Mouse (Mus musculus) v-Abl transformed pro-B cells (cell line): ENCODE results near the gene Ccdc3.
"Not testable (repeated sequence)": the region's sequence is repeated elsewhere in the genome, so short reads cannot be mapped to it uniquely, and the experiment has no call there.

ENCODE experiments used
- in situ Hi-C, 2 experiments: fragments of 400-800 bp; cut with MboI; formaldehyde crosslinking; loops; one replicate each; pipeline ENCODE4 v1.15.1; 2025; ENCODE audit not compliant: unreplicated experiment in 2 of 2

Ccdc3 gene

GRCm38 (mm10) chr2:5203146-5203545 is 65.6 kb downstream of the Ccdc3 start:
- in situ Hi-C loops = no loop called here

- in situ Hi-C loops = no loop called here
Measured at GRCm38 (mm10) chr2:5204941-5205340, 67.4 kb downstream of the Ccdc3 start.

GRCm38 (mm10) chr2:5206651-5207050 is 69.1 kb downstream of the Ccdc3 start:
- in situ Hi-C loops = no loop called here

- in situ Hi-C loops = no loop called here
Measured at GRCm38 (mm10) chr2:5214581-5214980, 77.0 kb downstream of the Ccdc3 start.

GRCm38 (mm10) chr2:5215252-5215815 is 77.8 kb downstream of the Ccdc3 start:
- in situ Hi-C loops = no loop called here

GRCm38 (mm10) chr2:5219206-5219605 is 81.6 kb downstream of the Ccdc3 start:
- in situ Hi-C loops = no loop called here

GRCm38 (mm10) chr2:5219847-5220375 is 82.3 kb downstream of the Ccdc3 start:
- in situ Hi-C loops = loop anchor here in 1 of 2 experiments (10.0 kb wide), 1 partner anchor 175 kb away; no protein-coding TSS in a partner anchor

- in situ Hi-C loops = loop anchor here in 1 of 2 experiments (10.0 kb wide), 1 partner anchor 172 kb away; no protein-coding TSS in a partner anchor
Measured at GRCm38 (mm10) chr2:5222571-5222970, 85.0 kb downstream of the Ccdc3 start.

- in situ Hi-C loops = no loop called here
Measured at GRCm38 (mm10) chr2:5236846-5237482, 99.4 kb downstream of the Ccdc3 start.

GRCm38 (mm10) chr2:5237870-5238269 is 100.3 kb downstream of the Ccdc3 start:
- in situ Hi-C loops = no loop called here

- in situ Hi-C loops = no loop called here
Measured at GRCm38 (mm10) chr2:5239492-5239891, 101.9 kb downstream of the Ccdc3 start.

- in situ Hi-C loops = no loop called here
Measured at GRCm38 (mm10) chr2:5241469-5241897, 103.9 kb downstream of the Ccdc3 start.

- in situ Hi-C loops = not testable (repeated sequence)
Measured at GRCm38 (mm10) chr2:5249199-5249598, 111.6 kb downstream of the Ccdc3 start.

GRCm38 (mm10) chr2:5249969-5250368 is 112.4 kb downstream of the Ccdc3 start:
- in situ Hi-C loops = no loop called here

GRCm38 (mm10) chr2:5258250-5258649 is 120.7 kb downstream of the Ccdc3 start:
- in situ Hi-C loops = no loop called here

- in situ Hi-C loops = no loop called here
Measured at GRCm38 (mm10) chr2:5262279-5262678, 124.7 kb downstream of the Ccdc3 start.

- in situ Hi-C loops = no loop called here
Measured at GRCm38 (mm10) chr2:5267980-5268379, 130.4 kb downstream of the Ccdc3 start.
